Comparison of ENCODE assay signal across 9 mouse cellular contexts in the genomic region with DNA sequence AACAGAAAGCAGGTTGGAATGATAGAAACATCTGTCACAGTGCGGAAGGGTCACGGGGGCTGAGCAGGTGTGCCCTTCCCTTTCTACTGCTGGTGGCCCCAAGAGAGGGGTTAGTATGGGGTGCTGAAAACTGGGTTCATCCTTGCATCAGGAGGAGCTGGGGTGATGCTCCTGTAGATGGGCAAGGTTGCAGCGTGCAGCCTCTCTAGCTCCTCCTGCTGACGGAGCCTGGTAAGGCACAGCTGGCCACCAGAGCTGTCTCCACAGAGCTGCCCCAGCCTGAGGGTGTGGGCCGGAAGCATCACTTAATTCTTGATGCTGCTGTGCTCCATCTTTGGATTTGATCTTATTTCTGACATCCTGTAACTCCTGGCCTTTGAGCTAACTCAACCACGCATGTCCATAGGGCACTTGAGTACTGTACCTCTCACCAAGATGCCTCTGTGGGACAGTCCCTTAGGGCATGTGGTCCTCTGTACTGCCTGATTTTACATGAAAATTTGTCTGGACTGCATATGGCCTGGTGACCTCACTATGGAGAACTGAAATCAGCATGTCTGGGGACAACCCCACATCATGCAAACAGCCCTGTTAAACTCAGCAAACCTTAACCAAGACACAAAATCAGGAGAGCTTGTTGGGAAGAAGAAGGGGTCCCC. TPM values are rescaled to one million over a fixed set of nuclear protein-coding genes. Genes with fewer than 3 reads are reported as not detected.
DNase-seq lines count a peak whose midpoint lies in the region; ATAC-seq and TF ChIP-seq lines count a peak whose summit lies in the region.
"Had no signal": no experiment of that assay in that cellular context is flagged by ENCODE, and none has a peak within 500 bp of the region (broad histone marks: within the 10 kb centered on the region; RNA-seq: fewer than 3 reads in every experiment).

No protein-coding gene starts in this region.

- no peak for ATAC-seq in kidney, embryonic 15.5 days (replicated peaks; ENCODE audit: low FRiP score)
- ATAC-seq in megakaryocyte, adult 5-6 weeks (ENCODE audit: poor library complexity, severe bottlenecking) = peak; percentile 99

- no peak overlapping the region for H3K27ac ChIP-seq in kidney, embryonic 15.5 days
- H3K27ac ChIP-seq in left cerebral cortex, adult 2 months = no peak overlapping the region
- H3K27ac ChIP-seq in spleen, adult 2 months (ENCODE audit: insufficient read depth, low read length) = peak overlapping the region; percentile 23
- H3K27ac ChIP-seq: limb, embryonic 12.5 days had no signal

- peaks cover 7% of the 10 kb centered on the region; the same call in 1 of the 2 replicates for H3K4me1 ChIP-seq in kidney, embryonic 15.5 days
- H3K4me1 ChIP-seq in spleen, adult 2 months (ENCODE audit: control insufficient read depth, insufficient read depth, insufficient read length) = peaks cover 9% of the 10 kb centered on the region; the same call in 1 of the 2 replicates
- H3K4me1 ChIP-seq: limb, embryonic 12.5 days had no signal

- 65% methylated on average over 6 of the region's 6 CpGs for WGBS in kidney, embryonic 15.5 days
- 41% methylated on average over 6 of the region's 6 CpGs for WGBS in spleen, adult 2 months

- H3K9ac ChIP-seq in kidney, embryonic 15.5 days = no peak overlapping the region
- H3K9ac ChIP-seq: limb, embryonic 12.5 days had no signal

- H3K9me3 ChIP-seq in kidney, embryonic 15.5 days (replicated peaks) = no peaks in the 10 kb centered on the region
- H3K9me3 ChIP-seq: limb, embryonic 12.5 days had no signal

- no peak for TF ChIP-seq POLR2A in spleen, adult 2 months (IDR thresholded peaks at IDR 0.05; ENCODE audit: low read depth, low read length)

- H3K4me3 ChIP-seq in kidney, embryonic 15.5 days (replicated peaks) = no peak overlapping the region
- no peak overlapping the region for H3K4me3 ChIP-seq in left cerebral cortex, adult 2 months
- H3K4me3 ChIP-seq in spleen, adult 2 months (ENCODE audit: extremely low read depth, insufficient read depth, insufficient read length) = no peak overlapping the region
- H3K4me3 ChIP-seq: limb, embryonic 12.5 days had no signal

- TF ChIP-seq CTCF in left cerebral cortex, adult 2 months (IDR thresholded peaks at IDR 0.05) = peak; percentile 80
- peak; percentile 93 for TF ChIP-seq CTCF in spleen, adult 2 months (IDR thresholded peaks at IDR 0.05; ENCODE audit: extremely low read depth, insufficient read depth, insufficient read length, insufficient replicate concordance)

- H3K4me2 ChIP-seq in kidney, embryonic 15.5 days = no peak overlapping the region
- H3K4me2 ChIP-seq: limb, embryonic 12.5 days had no signal

- no peaks in the 10 kb centered on the region for H3K27me3 ChIP-seq in kidney, embryonic 15.5 days
- H3K27me3 ChIP-seq in spleen, adult 2 months (ENCODE audit: control insufficient read depth, insufficient read depth, low read length) = no peaks in the 10 kb centered on the region
- H3K27me3 ChIP-seq: limb, embryonic 12.5 days had no signal

- intact Hi-C loops in heart, postnatal 25 days (cut with DNase I) = loop anchor here (2.0 kb wide), 1 partner anchor 92 kb away; no protein-coding TSS in a partner anchor
- intact Hi-C loops in left cerebral cortex, adult 2 months (cut with DNase I) = no loop called here

- peaks cover 89% of the 10 kb centered on the region for H3K36me3 ChIP-seq in kidney, embryonic 15.5 days
- peaks cover 17% of the 10 kb centered on the region for H3K36me3 ChIP-seq in spleen, adult 2 months (ENCODE audit: control insufficient read depth, insufficient read depth, low read length)

- peak; percentile 53 for DNase-seq in kidney, adult 11 months
- DNase-seq in adrenal gland, adult 18-20 months (ENCODE audit: low spot score in 2 of 2) = peak; percentile 62 to 74
- peak; percentile 67 for DNase-seq in embryo, embryonic 11 days
- peak; percentile 29 for DNase-seq in heart, postnatal 25 days (ENCODE audit: low spot score)
- peak; percentile 52 to 77 for DNase-seq in left cerebral cortex, adult 2 months (ENCODE audit: extremely low spot score in 1 of 2, low spot score in 2 of 2)
- DNase-seq in spleen, adult 2 months (ENCODE audit: low read depth in 1 of 2, low spot score in 2 of 2) = peak; percentile 62 to 85

RNA-seq across cellular contexts. Expression of a gene that starts 18.6 kb away (rescaled TPM):
- 117 and 137 TPM in 2 replicates for polyA plus RNA-seq in kidney, embryonic 15.5 days (2015; fragmentation: Nextera tagmentation; extraction: Ambion mirVana)
- 10 to 100 TPM; 35.9 to 37.1 TPM for total RNA-seq in adrenal gland, adult 18-20 months (2021)
- total RNA-seq in heart, postnatal 25 days (2021) = 10 to 100 TPM; 27.8 to 27.9 TPM
- 10 to 100 TPM; 32.8 to 39.5 TPM for total RNA-seq in left cerebral cortex, adult 2 months (2021)
- 18.3 and 27.5 TPM in 2 replicates for total RNA-seq in megakaryocyte, adult 5-6 weeks (2015)
- 17.6 and 25.1 TPM in 2 replicates for total RNA-seq in megakaryocyte, adult 5-6 weeks (2017)
- 52.3 and 56.2 TPM in 2 replicates for polyA plus RNA-seq in spleen, adult 2 months (2012; rRNA removed)

RNA-seq across cellular contexts. Expression of a gene that starts 18.8 kb away (rescaled TPM):
- 0.31 and 0.33 TPM in 2 replicates for polyA plus RNA-seq in kidney, embryonic 15.5 days (2015; fragmentation: Nextera tagmentation; extraction: Ambion mirVana)
- not detected for total RNA-seq in adrenal gland, adult 18-20 months (2021)
- total RNA-seq in heart, postnatal 25 days (2021) = not detected
- not detected for total RNA-seq in left cerebral cortex, adult 2 months (2021)
- not detected in 2 replicates for total RNA-seq in megakaryocyte, adult 5-6 weeks (2015)
- not detected in 2 replicates for total RNA-seq in megakaryocyte, adult 5-6 weeks (2017)
- polyA plus RNA-seq in spleen, adult 2 months (2012; rRNA removed) = 0.23 and 0.36 TPM in 2 replicates
- polyA plus RNA-seq: limb, embryonic 12.5 days had no signal

RNA-seq across cellular contexts. Expression of a gene that starts 22.6 kb away (rescaled TPM):
- 46.8 and 48.4 TPM in 2 replicates for polyA plus RNA-seq in kidney, embryonic 15.5 days (2015; fragmentation: Nextera tagmentation; extraction: Ambion mirVana)
- total RNA-seq in adrenal gland, adult 18-20 months (2021) = 10 to 100 TPM; 28.9 to 40.3 TPM
- total RNA-seq in heart, postnatal 25 days (2021) = 10 to 100 TPM; 44.6 to 49.1 TPM
- total RNA-seq in left cerebral cortex, adult 2 months (2021) = 10 to 100 TPM; 14.4 to 14.6 TPM
- 148 and 171 TPM in 2 replicates for total RNA-seq in megakaryocyte, adult 5-6 weeks (2015)
- 59.2 and 67.7 TPM in 2 replicates for total RNA-seq in megakaryocyte, adult 5-6 weeks (2017)
- 23.2 and 27.3 TPM in 2 replicates for polyA plus RNA-seq in spleen, adult 2 months (2012; rRNA removed)

RNA-seq across cellular contexts. Expression of a gene that starts 22.7 kb away (rescaled TPM):
- polyA plus RNA-seq in kidney, embryonic 15.5 days (2015; fragmentation: Nextera tagmentation; extraction: Ambion mirVana) = 4.0 and 5.5 TPM in 2 replicates
- under 1 TPM; 0.32 to 0.46 TPM for total RNA-seq in adrenal gland, adult 18-20 months (2021)
- under 1 TPM; 0.08 to 0.17 TPM for total RNA-seq in heart, postnatal 25 days (2021)
- total RNA-seq in left cerebral cortex, adult 2 months (2021) = 1 to 10 TPM; 6.8 to 6.9 TPM
- 0.16 and 0.27 TPM in 2 replicates for total RNA-seq in megakaryocyte, adult 5-6 weeks (2015)
- total RNA-seq in megakaryocyte, adult 5-6 weeks (2017) = 0.08 and 0.22 TPM in 2 replicates
- 0.29 and 0.61 TPM in 2 replicates for polyA plus RNA-seq in spleen, adult 2 months (2012; rRNA removed)

RNA-seq across cellular contexts. Expression of a gene that starts 34.2 kb away (rescaled TPM):
- 7.4 and 8.3 TPM in 2 replicates for polyA plus RNA-seq in kidney, embryonic 15.5 days (2015; fragmentation: Nextera tagmentation; extraction: Ambion mirVana)
- 10 to 100 TPM; 21.0 to 24.1 TPM for total RNA-seq in adrenal gland, adult 18-20 months (2021)
- total RNA-seq in heart, postnatal 25 days (2021) = 10 to 100 TPM; 15.7 to 18.2 TPM
- 10 to 100 TPM; 81.6 to 84.3 TPM for total RNA-seq in left cerebral cortex, adult 2 months (2021)
- total RNA-seq in megakaryocyte, adult 5-6 weeks (2015) = 2.4 and 2.7 TPM in 2 replicates
- 2.4 and 2.5 TPM in 2 replicates for total RNA-seq in megakaryocyte, adult 5-6 weeks (2017)
- polyA plus RNA-seq in spleen, adult 2 months (2012; rRNA removed) = 11.2 and 13.1 TPM in 2 replicates
